Mouse (Mus musculus): ENCODE data around the gene Sprr1a. TPM values are rescaled to one million over a fixed set of nuclear protein-coding genes. Genes with fewer than 3 reads are reported as not detected.

The Sprr1a gene
- not detected in 2 replicates for polyA plus RNA-seq (2012; rRNA removed)
- polyA plus RNA-seq (2014; fragmentation: Nextera tagmentation; extraction: Ambion mirVana), result not detected in 2 replicates

- Histone ChIP-seq H3K36me3 (replicated peaks; ENCODE audit: control insufficient read depth, insufficient read depth, low read depth) (no peaks in the 10 kb centered on the region), H3K27ac (no peak within 1 kb of the TSS), H3K27me3 (ENCODE audit: control insufficient read depth, insufficient read depth, low read length) (no peaks in the 10 kb centered on the region), H3K9ac (replicated peaks) (no peak within 1 kb of the TSS), H3K9me3 (ENCODE audit: control insufficient read depth, low read length) (no peaks in the 10 kb centered on the region), H3K4me1 (replicated peaks; ENCODE audit: control insufficient read depth in 2 of 2, insufficient read depth in 2 of 2, low read length in 1 of 2) (no peaks in the 10 kb centered on the region), H3K4me3 (ENCODE audit: insufficient read depth in 1 of 2, low read depth in 2 of 2, low read length in 2 of 2) (no peak within 1 kb of the TSS), H3K4me2 (ENCODE audit: low read depth) (no peak within 1 kb of the TSS)
- TF ChIP-seq EP300 (IDR thresholded peaks at IDR 0.05; ENCODE audit: low read depth) (no peak), CTCF (IDR thresholded peaks at IDR 0.05; ENCODE audit: low read depth) (no peak)
- no peak for DNase-seq (ENCODE audit: low read depth in 3 of 3, low spot score in 3 of 3)
- ATAC-seq (ENCODE audit: insufficient read depth), result no peak
Measured at GRCm38 (mm10) chr3:92485863-92486262, at the start of gene Sprr1a. Gene Sprr1a, minus strand, starts transcription at chr3:92485895.

- DNase-seq (ENCODE audit: low read depth in 3 of 3, low spot score in 3 of 3) (no peak), ATAC-seq (ENCODE audit: insufficient read depth) (no peak)
- no peaks in the 10 kb centered on the region for H3K36me3 ChIP-seq (replicated peaks; ENCODE audit: control insufficient read depth, insufficient read depth, low read depth)
- H3K27ac ChIP-seq, result no peak within 1 kb of the TSS
- no peak within 1 kb of the TSS for H3K4me2 ChIP-seq (ENCODE audit: low read depth)
- TF ChIP-seq EP300 (IDR thresholded peaks at IDR 0.05; ENCODE audit: low read depth) (no peak), CTCF (IDR thresholded peaks at IDR 0.05; ENCODE audit: low read depth) (no peak)
- no peak within 1 kb of the TSS for H3K4me3 ChIP-seq (ENCODE audit: insufficient read depth in 1 of 2, low read depth in 2 of 2, low read length in 2 of 2)
- 67% methylated on average over 3 of the region's 3 CpGs for WGBS (ENCODE audit: insufficient replicate concordance)
- no peaks in the 10 kb centered on the region for H3K9me3 ChIP-seq (ENCODE audit: control insufficient read depth, low read length)
- no peaks in the 10 kb centered on the region for H3K27me3 ChIP-seq (ENCODE audit: control insufficient read depth, insufficient read depth, low read length)
- no peaks in the 10 kb centered on the region for H3K4me1 ChIP-seq (replicated peaks; ENCODE audit: control insufficient read depth in 2 of 2, insufficient read depth in 2 of 2, low read length in 1 of 2)
- H3K9ac ChIP-seq (replicated peaks), result no peak within 1 kb of the TSS
Measured at GRCm38 (mm10) chr3:92534411-92534810, 48.7 kb upstream of the Sprr1a start, which contains the start of gene 2310046K23Rik. Gene 2310046K23Rik, minus strand, starts transcription at chr3:92534511.

DNA sequence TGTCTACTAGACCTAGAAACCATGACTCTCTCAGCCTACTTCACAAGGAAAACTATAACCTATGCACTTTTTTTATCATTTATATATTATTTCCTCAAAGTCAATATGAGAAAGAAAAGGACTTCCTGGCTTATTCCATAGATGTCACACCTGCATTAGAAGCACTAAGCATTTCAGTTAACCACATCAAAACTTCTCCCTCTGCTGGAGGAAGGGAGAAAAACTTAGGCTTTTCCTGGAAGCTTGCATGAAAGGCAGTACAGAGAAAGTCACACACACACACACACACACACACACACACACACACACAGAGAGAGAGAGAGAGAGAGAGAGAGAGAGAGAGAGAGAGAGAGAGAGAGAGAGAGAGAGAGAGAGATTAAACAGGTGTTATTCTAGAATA, 26.6 kb upstream of the Sprr1a start:
- Histone ChIP-seq H3K4me3 (ENCODE audit: insufficient read depth in 1 of 2, low read depth in 2 of 2, low read length in 2 of 2) (no peak overlapping the region), H3K9me3 (ENCODE audit: control insufficient read depth, low read length) (no peaks in the 10 kb centered on the region), H3K4me2 (ENCODE audit: low read depth) (no peak overlapping the region), H3K4me1 (replicated peaks; ENCODE audit: control insufficient read depth in 2 of 2, insufficient read depth in 2 of 2, low read length in 1 of 2) (no peaks in the 10 kb centered on the region), H3K27ac (no peak overlapping the region), H3K9ac (replicated peaks) (no peak overlapping the region), H3K27me3 (ENCODE audit: control insufficient read depth, insufficient read depth, low read length) (no peaks in the 10 kb centered on the region), H3K36me3 (replicated peaks; ENCODE audit: control insufficient read depth, insufficient read depth, low read depth) (no peaks in the 10 kb centered on the region)
- TF ChIP-seq CTCF (IDR thresholded peaks at IDR 0.05; ENCODE audit: low read depth) (no peak), EP300 (IDR thresholded peaks at IDR 0.05; ENCODE audit: low read depth) (no peak)
- ATAC-seq (ENCODE audit: insufficient read depth) (no peak), DNase-seq (ENCODE audit: low read depth in 3 of 3, low spot score in 3 of 3) (no peak)

DNA sequence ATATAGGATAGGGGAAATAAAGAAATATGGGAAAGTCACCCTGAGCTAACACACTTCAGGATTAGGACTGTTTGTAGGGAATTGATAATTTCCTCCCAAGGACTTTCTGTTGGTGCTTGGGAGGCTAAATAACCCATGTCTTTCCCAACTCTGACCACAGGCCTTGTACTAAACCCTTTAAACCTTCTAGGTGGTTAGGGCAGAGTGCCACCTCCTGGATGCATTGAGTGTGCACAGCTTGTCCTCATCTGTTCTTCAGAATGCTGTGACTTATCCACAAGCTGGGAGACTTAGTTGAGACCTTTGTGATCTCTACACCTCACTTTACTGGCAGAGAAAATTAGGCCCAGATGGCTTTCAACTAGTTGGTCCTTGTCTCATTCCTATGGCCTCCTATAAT, 25.1 kb upstream of the Sprr1a start:
- Histone ChIP-seq H3K4me3 (ENCODE audit: insufficient read depth in 1 of 2, low read depth in 2 of 2, low read length in 2 of 2) (no peak overlapping the region), H3K4me1 (replicated peaks; ENCODE audit: control insufficient read depth in 2 of 2, insufficient read depth in 2 of 2, low read length in 1 of 2) (no peaks in the 10 kb centered on the region), H3K9ac (replicated peaks) (no peak overlapping the region), H3K9me3 (ENCODE audit: control insufficient read depth, low read length) (no peaks in the 10 kb centered on the region), H3K36me3 (replicated peaks; ENCODE audit: control insufficient read depth, insufficient read depth, low read depth) (no peaks in the 10 kb centered on the region), H3K27me3 (ENCODE audit: control insufficient read depth, insufficient read depth, low read length) (no peaks in the 10 kb centered on the region), H3K27ac (no peak overlapping the region), H3K4me2 (ENCODE audit: low read depth) (no peak overlapping the region)
- DNase-seq (ENCODE audit: low read depth in 3 of 3, low spot score in 3 of 3) (no peak), ATAC-seq (ENCODE audit: insufficient read depth) (no peak)
- TF ChIP-seq CTCF (IDR thresholded peaks at IDR 0.05; ENCODE audit: low read depth), result peak; percentile 39; the same call in 1 of the 2 replicates
- TF ChIP-seq EP300 (IDR thresholded peaks at IDR 0.05; ENCODE audit: low read depth), result no peak

- 58% methylated on average over 1 of the region's 1 CpGs for WGBS (ENCODE audit: insufficient replicate concordance)
- no peak overlapping the region for H3K27ac ChIP-seq
- no peak for TF ChIP-seq CTCF (IDR thresholded peaks at IDR 0.05; ENCODE audit: low read depth)
- TF ChIP-seq EP300 (IDR thresholded peaks at IDR 0.05; ENCODE audit: low read depth), result no peak
- no peaks in the 10 kb centered on the region for H3K27me3 ChIP-seq (ENCODE audit: control insufficient read depth, insufficient read depth, low read length)
- H3K4me3 ChIP-seq (ENCODE audit: insufficient read depth in 1 of 2, low read depth in 2 of 2, low read length in 2 of 2), result no peak overlapping the region
- ATAC-seq (ENCODE audit: insufficient read depth) (no peak), DNase-seq (ENCODE audit: low read depth in 3 of 3, low spot score in 3 of 3) (no peak)
- H3K4me1 ChIP-seq (replicated peaks; ENCODE audit: control insufficient read depth in 2 of 2, insufficient read depth in 2 of 2, low read length in 1 of 2), result no peaks in the 10 kb centered on the region
- H3K36me3 ChIP-seq (replicated peaks; ENCODE audit: control insufficient read depth, insufficient read depth, low read depth), result no peaks in the 10 kb centered on the region
- no peak overlapping the region for H3K4me2 ChIP-seq (ENCODE audit: low read depth)
- no peak overlapping the region for H3K9ac ChIP-seq (replicated peaks)
- no peaks in the 10 kb centered on the region for H3K9me3 ChIP-seq (ENCODE audit: control insufficient read depth, low read length)
Measured at GRCm38 (mm10) chr3:92508185-92508584, 22.5 kb upstream of the Sprr1a start.
